Mouse (Mus musculus) midbrain, postnatal 0 days (tissue): ENCODE results near the gene Cd96. TPM values are rescaled to one million over a fixed set of nuclear protein-coding genes. Genes with fewer than 3 reads are reported as not detected.

Experiments used
- ATAC-seq: fragments of 200-750 bp; cut with Nextera tagmentation; 2 replicates; pipeline ENCODE4 v1.8.0; 2017; ENCODE audit warnings: moderate number of reproducible peaks, mild to moderate bottlenecking, moderate TSS enrichment, moderate library complexity; ENCODE audit not compliant: low FRiP score
- DNase-seq: peaks from one replicate; pipeline ENCODE4 v3.0.0-alpha.2; 2015; ENCODE audit warnings: low spot score
- H3K27ac ChIP-seq: fragments of 300-500 bp; sonication (generic); 2 replicates; pipeline ENCODE4 v1.5.1; 2014; ENCODE audit warnings: low read depth, mild to moderate bottlenecking, low read length, mixed read lengths
- H3K27me3 ChIP-seq: fragments of 300-500 bp; sonication (generic); 2 replicates; pipeline ENCODE4 v1.6.1; 2014; ENCODE audit warnings: low read length, control low read depth, mixed read lengths; ENCODE audit not compliant: insufficient read depth
- H3K36me3 ChIP-seq: fragments of 300-500 bp; sonication (generic); 2 replicates; pipeline ENCODE4 v1.6.1; 2014; ENCODE audit warnings: low read length, control low read depth, mixed read lengths; ENCODE audit not compliant: insufficient read depth
- H3K4me1 ChIP-seq: fragments of 300-500 bp; sonication (generic); 2 replicates; pipeline ENCODE4 v1.6.1; 2014; ENCODE audit warnings: mild to moderate bottlenecking, control low read depth, antibody characterized with exemption, low read length, mixed read lengths; ENCODE audit not compliant: insufficient read depth
- H3K4me2 ChIP-seq: fragments of 300-500 bp; sonication (generic); 2 replicates; pipeline ENCODE4 v1.6.1; 2014; ENCODE audit warnings: low read depth, mild to moderate bottlenecking, low read length, mixed read lengths; ENCODE audit not compliant: poor library complexity, severe bottlenecking
- H3K4me3 ChIP-seq: fragments of 300-500 bp; sonication (generic); 2 replicates; pipeline ENCODE4 v1.5.1; 2014; ENCODE audit warnings: low read depth, mild to moderate bottlenecking, low read length, moderate library complexity
- H3K9ac ChIP-seq: fragments of 300-500 bp; sonication (generic); replicated peaks from 2 replicates; pipeline ENCODE4 v1.6.1; 2014; ENCODE audit warnings: mild to moderate bottlenecking, low read length, moderate library complexity, mixed read lengths; ENCODE audit not compliant: poor library complexity, severe bottlenecking
- H3K9me3 ChIP-seq: fragments of 300-500 bp; sonication (generic); 2 replicates; pipeline ENCODE4 v1.6.1; 2016; ENCODE audit warnings: low read length, control low read depth
- CTCF ChIP-seq: IDR thresholded peaks from 2 replicates; pipeline ENCODE4 v1.5.1; 2016; ENCODE audit warnings: antibody characterized with exemption, mild to moderate bottlenecking
- WGBS: fragments of 180-500 bp; shearing (Covaris S2); extraction: QIAGEN DNeasy Blood & Tissue Kit; methylation state at CpG from one replicate; pipeline ENCODE4 v1.1.7; 2014; 5-methylcytosine and 5-hydroxymethylcytosine counted together
- polyA plus RNA-seq: library from polyadenylated mRNA; unstranded; fragments of >200 nt; fragmentation: Nextera tagmentation; extraction: Ambion mirVana; gene quantifications from 2 replicates; pipeline ENCODE4 v1.2.1, GENCODE M21; 2015
- total RNA-seq: library from RNA; depleted of rRNA; stranded (reverse); fragments of >200 nt; gene quantifications from 2 replicates; pipeline ENCODE4 v1.2.3, GENCODE M21; 2014

The Cd96 gene
- total and polyA plus RNA-seq, 2 experiments from 2014 or later = 0.11 TPM; not detected in 1

DNA sequence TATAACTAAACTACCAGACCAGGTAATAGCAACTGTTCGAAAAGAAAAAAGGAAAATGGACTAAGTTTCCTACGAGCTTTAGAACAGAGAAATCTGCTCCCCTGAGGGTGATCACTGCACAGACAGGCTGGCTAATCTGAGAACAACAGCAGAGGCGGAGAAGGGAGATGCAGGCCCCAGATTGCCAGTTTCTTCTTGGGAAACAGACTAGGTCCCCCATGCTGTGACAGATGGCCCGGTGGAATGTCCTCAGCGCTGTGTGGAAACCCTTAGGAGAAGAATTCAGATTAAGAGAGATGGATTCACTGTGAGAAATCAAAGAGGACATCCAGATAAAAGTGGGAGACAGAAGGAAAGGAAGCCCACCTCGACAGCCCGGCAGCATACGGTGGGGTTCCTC is 10.5 kb downstream of the Cd96 start:
- no peak for ATAC-seq
- DNase-seq = no peak
- no peak overlapping the region for H3K4me2 ChIP-seq

DNA sequence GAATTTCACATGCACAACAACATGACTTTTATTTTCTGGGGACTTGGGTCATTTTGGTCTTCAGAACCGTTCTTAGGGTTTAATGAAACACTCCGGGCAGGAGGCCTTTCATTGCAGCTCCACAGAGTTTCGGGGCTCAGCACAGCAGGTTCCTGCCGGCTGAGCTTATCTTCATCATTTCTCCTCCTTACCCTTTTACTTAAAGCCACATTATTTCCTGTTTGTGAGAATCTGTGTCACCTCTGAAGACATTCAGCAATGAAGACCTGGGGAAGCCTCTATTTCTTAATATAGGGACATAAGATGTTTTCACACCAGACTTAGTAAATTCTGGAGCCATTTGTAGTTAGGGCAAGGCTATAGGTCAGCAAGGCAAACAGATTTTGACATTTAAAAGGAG is 12.6 kb downstream of the Cd96 start:
- no peaks in the 10 kb centered on the region for H3K27me3 ChIP-seq
- TF ChIP-seq CTCF = no peak
- no peak overlapping the region for H3K4me3 ChIP-seq
- H3K4me2 ChIP-seq = no peak overlapping the region
- DNase-seq (no peak), ATAC-seq (no peak)
- no peaks in the 10 kb centered on the region for H3K9me3 ChIP-seq
- 46% methylated on average over 4 of the region's 4 CpGs for WGBS
- H3K27ac ChIP-seq = no peak overlapping the region
- no peaks in the 10 kb centered on the region for H3K4me1 ChIP-seq
- no peak overlapping the region for H3K9ac ChIP-seq
- H3K36me3 ChIP-seq = no peaks in the 10 kb centered on the region

More for the DNA sequence above, 10.5 kb downstream of the Cd96 start:
- Histone ChIP-seq H3K9ac (no peak overlapping the region), H3K9me3 (no peaks in the 10 kb centered on the region), H3K36me3 (no peaks in the 10 kb centered on the region), H3K27ac (no peak overlapping the region), H3K4me1 (no peaks in the 10 kb centered on the region), H3K27me3 (no peaks in the 10 kb centered on the region), H3K4me3 (no peak overlapping the region)
- TF ChIP-seq CTCF = no peak
- WGBS = 36% methylated on average over 8 of the region's 8 CpGs

DNA sequence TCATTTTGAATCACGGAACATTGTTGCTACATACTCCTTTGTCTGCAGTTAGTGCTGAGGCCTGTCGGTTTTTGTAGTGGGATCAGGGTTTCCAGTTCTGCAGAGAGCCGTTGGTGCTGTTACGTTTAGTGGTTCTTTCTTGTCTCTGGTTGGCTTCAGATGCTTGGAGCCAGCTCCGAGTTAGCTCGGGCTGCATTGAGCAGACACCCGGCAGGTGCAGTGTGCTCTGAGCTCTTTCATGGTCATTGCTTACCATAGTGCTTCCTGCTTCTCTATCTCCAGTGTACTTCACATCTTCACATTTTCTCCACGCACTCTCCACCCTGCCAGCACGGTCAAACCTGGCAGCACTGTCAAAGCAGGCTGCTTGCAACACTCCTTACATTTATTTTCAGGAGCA is 15.6 kb downstream of the Cd96 start:
- no peak for TF ChIP-seq CTCF
- Histone ChIP-seq H3K4me2 (no peak overlapping the region), H3K4me1 (no peaks in the 10 kb centered on the region)

DNA sequence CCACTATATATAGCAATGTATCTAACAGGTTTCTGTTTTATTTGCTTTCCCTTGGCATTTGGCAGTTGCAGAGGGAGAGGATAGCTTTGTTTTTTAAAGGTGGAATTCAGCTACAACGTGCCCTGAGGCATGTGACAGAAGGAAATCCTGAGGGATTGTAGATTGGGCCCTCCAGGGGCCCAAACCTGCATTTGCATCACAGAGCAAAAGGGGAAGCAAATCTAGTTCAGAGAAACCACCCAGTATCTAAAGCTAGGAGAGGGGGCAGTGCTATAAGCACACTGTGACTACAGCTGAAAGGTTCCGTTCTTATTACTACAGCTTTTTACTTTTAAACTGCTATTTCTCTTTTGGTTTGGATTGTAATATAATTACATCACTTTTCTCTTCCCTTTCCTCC is 18.3 kb downstream of the Cd96 start:
- Histone ChIP-seq H3K4me1 (no peaks in the 10 kb centered on the region), H3K27ac (no peak overlapping the region), H3K36me3 (no peaks in the 10 kb centered on the region), H3K27me3 (no peaks in the 10 kb centered on the region), H3K9ac (no peak overlapping the region), H3K4me2 (no peak overlapping the region), H3K9me3 (no peaks in the 10 kb centered on the region), H3K4me3 (no peak overlapping the region)
- ATAC-seq (no peak), DNase-seq (no peak)
- WGBS = 32% methylated on average over 2 of the region's 2 CpGs
- TF ChIP-seq CTCF = no peak

More for the DNA sequence above, 15.6 kb downstream of the Cd96 start:
- DNase-seq (no peak), ATAC-seq (no peak)
- H3K36me3 ChIP-seq = no peaks in the 10 kb centered on the region
- H3K27ac ChIP-seq = no peak overlapping the region
- H3K9me3 ChIP-seq = no peaks in the 10 kb centered on the region
- no peaks in the 10 kb centered on the region for H3K27me3 ChIP-seq
- H3K9ac ChIP-seq = no peak overlapping the region
- WGBS = 86% methylated on average over 9 of the region's 9 CpGs
- no peak overlapping the region for H3K4me3 ChIP-seq

DNA sequence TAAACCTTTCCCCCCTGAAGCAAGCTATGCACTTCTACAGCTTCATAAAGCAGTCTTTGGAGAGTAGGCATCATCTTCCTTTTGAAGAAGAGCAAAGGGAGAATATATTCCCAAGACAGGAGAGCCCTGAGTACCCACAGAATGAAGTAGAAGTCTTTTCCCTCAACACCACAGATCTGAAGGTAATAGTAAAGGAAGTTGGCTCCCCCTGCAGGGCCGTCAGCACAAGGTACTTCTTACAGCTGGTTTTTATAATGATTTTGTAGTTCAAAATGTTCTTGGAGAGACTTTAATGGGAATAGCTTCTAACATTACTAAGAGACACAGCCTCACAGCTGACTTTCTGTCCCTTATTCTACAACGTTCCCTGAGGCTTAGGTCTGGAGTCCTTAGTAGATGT is 19.8 kb downstream of the Cd96 start:
- H3K4me3 ChIP-seq = no peak overlapping the region
- no peak overlapping the region for H3K27ac ChIP-seq
- no peak overlapping the region for H3K9ac ChIP-seq
- 56% methylated on average over 2 of the region's 2 CpGs for WGBS
- no peaks in the 10 kb centered on the region for H3K9me3 ChIP-seq
- no peak overlapping the region for H3K4me2 ChIP-seq
- ATAC-seq (no peak), DNase-seq (peak; percentile 36)
- TF ChIP-seq CTCF = peak; percentile 48
- no peaks in the 10 kb centered on the region for H3K27me3 ChIP-seq
- H3K36me3 ChIP-seq = no peaks in the 10 kb centered on the region
- H3K4me1 ChIP-seq = no peaks in the 10 kb centered on the region

DNA sequence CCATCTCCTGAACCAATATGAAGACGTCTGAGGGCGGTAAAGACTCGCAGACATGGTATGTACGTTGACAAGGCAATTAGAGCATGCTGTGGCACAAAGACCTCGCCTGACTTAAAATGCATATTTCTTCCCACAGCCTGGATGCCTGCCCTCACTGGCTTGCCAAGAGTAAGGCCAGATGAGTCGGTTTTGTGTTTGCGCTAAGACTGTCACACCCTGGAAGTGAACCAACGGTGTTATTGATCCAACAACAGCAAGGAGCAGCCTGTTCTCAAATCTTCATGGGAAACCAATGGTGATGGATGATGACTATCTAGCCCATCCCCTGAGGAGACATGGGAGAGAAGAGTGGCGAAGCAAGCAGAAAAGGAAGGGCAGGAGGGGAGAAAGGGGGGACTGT is 22.6 kb downstream of the Cd96 start:
- DNase-seq = no peak
- Histone ChIP-seq H3K27ac (no peak overlapping the region), H3K4me3 (no peak overlapping the region), H3K27me3 (no peaks in the 10 kb centered on the region), H3K4me1 (no peaks in the 10 kb centered on the region), H3K36me3 (no peaks in the 10 kb centered on the region), H3K9me3 (no peaks in the 10 kb centered on the region), H3K4me2 (no peak overlapping the region), H3K9ac (no peak overlapping the region)
- 68% methylated on average over 9 of the region's 9 CpGs for WGBS
- no peak for TF ChIP-seq CTCF
- no peak for ATAC-seq
